ENCODE assay signal across 27 mouse cellular contexts in the genomic region with DNA sequence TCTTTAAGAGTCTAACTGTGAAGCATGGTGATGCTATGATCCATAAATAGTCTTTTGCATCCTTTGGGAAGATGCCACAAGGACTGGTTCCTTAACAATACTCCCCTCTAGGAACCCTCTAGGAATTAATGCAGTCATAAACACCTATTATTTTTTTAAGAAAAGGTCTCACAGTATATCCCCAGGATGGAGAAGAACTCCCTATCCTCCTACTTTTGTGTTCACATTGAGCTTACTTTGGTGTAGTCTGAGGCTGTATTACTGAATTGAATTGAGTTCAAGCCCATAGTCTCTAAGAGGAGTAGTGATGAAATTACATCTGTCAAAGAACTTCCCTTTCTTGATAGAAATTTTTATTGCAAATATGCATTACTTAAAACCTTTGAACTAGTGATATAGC. TPM values are rescaled to one million over a fixed set of nuclear protein-coding genes. Genes with fewer than 3 reads are reported as not detected.
"Had no signal": no experiment of that assay in that cellular context is flagged by ENCODE, and none has a peak within 500 bp of the region (broad histone marks: within the 10 kb centered on the region; RNA-seq: fewer than 3 reads in every experiment).

A gene (minus strand): TSS at position 101 of the 400 bp plus-strand sequence.

- DNase-seq: cerebellum, adult 8-10 months; cerebellum, adult 9-10 months; cerebellum, adult 9-11 months; cerebellum, postnatal 10 days; cerebellum, postnatal 14 days; cerebellum, postnatal 25 days; cerebellum, postnatal 36 days; embryo, embryonic 11 days; forebrain, postnatal 0 days; gastrocnemius, adult 2 months; gastrocnemius, postnatal 10 days; gastrocnemius, postnatal 14 days; gastrocnemius, postnatal 25 days; gastrocnemius, postnatal 36 days; heart, adult 11 months; heart, adult 18-20 months; heart, adult 2 months had no signal

- ATAC-seq: forebrain, embryonic 13.5 days; forebrain, embryonic 14.5 days; forebrain, embryonic 15.5 days; forebrain, embryonic 16.5 days; forebrain, postnatal 0 days had no signal

RNA-seq across cellular contexts. Expression of the gene that starts here (rescaled TPM):
- total RNA-seq: common myeloid progenitor, adult 5-6 weeks; forebrain, postnatal 0 days; gastrocnemius, adult 18-20 months; gastrocnemius, adult 2 months; gastrocnemius, adult 8-10 months; gastrocnemius, postnatal 10 days; gastrocnemius, postnatal 14 days; gastrocnemius, postnatal 25 days; gastrocnemius, postnatal 36 days; gastrocnemius, postnatal 4 days; granulocyte monocyte progenitor cell, adult 5-6 weeks; heart, adult 18-20 months; heart, adult 2 months; heart, adult 8-10 months had no signal
